Mouse (Mus musculus) right cerebral cortex, postnatal 36 days (tissue): Measurements from ENCODE around the gene Txnip.

Experiments
- DNase-seq, 2 experiments: peaks; one replicate each; pipeline ENCODE4 v3.0.0; 2022; ENCODE audit warnings: low spot score in 2 of 2, mixed read lengths in 1 of 2

Txnip gene

DNA sequence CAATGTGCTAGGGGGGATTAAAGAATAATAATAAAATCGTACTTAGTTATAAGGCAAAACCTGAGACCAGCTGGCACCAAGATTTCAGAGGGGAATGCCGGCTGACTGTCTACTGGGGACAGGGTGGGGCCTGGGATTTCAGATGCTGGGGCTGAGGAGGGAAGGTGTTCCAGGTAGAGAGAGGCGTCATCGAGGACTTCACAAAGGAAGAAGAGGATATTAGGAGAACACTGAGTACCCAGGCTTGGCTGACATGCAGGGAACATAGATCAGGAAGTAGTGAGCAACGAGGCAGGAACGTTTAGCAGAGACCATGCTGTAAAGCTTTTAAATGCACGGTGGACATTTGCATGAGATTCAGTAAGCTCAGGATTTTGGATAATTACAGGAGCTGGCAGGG is 5.9 kb upstream of the Txnip start:
- DNase-seq, result no peak

GRCm38 (mm10) chr3:96553601-96554000 is 4.2 kb upstream of the Txnip start:
- no peak for DNase-seq

GRCm38 (mm10) chr3:96554251-96554650 is 3.5 kb upstream of the Txnip start:
- no peak for DNase-seq

DNA sequence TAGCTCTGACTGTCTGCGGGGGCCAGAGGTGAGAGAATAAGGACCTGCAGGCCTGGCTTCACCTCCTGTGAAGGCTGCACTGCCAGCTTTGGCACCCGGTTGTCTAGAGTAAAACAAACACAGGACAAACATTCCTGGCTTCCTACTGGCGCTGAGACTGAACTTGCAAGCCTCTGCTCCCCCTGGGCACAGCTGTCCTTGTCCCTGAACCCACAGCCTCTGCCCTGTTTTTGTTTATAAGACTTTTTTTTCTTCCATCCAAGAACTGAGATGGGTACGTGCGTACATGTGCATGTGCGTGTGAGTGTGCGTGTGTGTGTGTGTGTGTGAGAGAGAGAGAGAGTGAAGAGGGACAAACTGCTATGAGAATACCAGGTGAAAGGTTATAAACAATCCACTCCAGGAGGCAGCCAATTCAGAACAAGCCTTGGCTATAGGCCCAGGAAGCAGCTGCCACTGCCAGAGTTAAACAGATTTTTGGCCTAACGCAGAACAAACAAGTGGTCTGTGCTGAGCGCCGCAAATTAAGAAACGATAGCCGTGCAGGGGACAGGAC is 2.6 kb upstream of the Txnip start:
- DNase-seq, result no peak

DNA sequence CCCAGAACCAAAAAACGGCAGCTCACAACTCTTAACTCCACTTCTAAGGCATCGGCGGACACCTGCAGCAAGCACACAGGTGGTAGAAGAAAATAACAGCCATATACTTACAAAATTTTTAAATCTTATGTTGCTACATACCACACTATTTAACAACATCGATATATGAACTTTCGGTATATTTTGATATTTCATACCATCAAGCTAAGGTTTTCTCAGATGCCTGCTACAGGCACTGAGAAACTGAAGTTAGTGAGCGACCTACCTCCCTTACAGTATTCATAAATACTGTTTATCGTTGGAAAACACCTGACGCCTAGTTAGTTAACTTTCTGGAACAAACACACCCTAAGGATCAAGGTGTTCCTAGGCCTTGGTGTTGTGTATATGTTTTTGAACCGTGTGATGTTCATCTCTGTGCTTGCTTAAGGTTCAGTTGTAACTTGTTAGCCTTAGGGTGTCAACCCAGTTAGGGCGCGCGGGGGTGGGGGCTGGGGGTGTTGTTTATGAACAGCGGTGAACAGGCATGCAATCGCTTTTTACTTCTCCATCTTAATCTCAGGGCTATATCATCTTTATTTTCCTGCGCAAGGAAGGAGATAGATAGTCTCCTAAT is 1.6 kb upstream of the Txnip start:
- DNase-seq, result no peak

DNA sequence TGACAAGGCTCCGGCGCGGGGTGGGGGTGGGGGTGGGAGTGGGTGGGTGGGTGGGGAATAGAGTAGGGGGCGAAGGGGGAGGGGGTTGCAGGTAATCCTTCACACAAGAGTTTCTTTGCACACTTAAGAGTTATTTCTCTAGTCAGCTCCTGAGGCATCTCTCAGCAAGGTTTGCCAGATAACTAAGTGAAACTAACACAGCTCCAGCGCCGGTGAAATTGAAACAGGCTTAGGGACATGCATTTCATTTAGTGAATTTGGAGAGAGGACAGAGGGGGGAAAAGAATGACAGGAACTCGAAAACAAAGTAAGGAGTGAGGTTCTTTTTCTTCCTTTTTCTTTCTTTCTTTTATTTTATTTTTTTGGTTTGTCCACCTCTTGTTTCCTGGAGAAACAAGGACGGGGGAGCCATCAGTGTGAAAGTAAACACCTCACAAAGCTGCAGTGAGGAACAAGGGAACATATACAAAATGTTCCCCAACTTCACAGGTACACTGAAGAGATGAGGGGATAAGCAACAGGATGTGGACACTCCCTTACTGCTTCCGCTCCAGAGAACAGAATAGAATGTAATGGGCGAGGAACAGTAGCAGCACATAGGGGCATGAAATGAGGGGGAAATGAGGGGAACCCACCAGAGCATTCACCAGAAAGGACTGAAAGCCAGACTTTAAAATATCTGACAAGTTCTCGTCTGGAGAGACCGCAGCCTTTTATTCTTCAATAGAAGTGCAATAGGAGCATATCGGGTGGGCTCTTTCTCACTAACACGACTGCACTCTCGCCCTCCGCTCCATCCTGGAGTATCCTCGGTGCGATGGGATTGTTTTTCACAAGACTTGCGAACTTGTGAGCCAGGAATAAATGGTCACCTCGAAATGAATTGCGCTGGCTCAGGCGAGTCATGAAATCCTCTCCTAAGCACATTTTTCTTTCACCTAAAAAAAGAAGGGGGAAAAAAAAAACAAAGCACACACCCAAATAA is 814 bp upstream of the Txnip start:
- DNase-seq, result no peak

DNA sequence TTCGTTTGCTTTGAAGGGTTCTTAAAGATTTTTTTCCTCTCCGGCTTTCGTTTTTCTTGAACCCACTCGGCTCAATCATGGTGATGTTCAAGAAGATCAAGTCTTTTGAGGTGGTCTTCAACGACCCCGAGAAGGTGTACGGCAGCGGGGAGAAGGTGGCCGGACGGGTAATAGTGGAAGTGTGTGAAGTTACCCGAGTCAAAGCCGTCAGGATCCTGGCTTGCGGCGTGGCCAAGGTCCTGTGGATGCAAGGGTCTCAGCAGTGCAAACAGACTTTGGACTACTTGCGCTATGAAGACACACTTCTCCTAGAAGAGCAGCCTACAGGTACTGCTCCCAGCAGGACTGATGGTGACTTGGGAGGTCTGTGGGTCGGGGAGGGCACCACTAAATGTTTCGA is 402 bp downstream of the Txnip start:
- no peak for DNase-seq

DNA sequence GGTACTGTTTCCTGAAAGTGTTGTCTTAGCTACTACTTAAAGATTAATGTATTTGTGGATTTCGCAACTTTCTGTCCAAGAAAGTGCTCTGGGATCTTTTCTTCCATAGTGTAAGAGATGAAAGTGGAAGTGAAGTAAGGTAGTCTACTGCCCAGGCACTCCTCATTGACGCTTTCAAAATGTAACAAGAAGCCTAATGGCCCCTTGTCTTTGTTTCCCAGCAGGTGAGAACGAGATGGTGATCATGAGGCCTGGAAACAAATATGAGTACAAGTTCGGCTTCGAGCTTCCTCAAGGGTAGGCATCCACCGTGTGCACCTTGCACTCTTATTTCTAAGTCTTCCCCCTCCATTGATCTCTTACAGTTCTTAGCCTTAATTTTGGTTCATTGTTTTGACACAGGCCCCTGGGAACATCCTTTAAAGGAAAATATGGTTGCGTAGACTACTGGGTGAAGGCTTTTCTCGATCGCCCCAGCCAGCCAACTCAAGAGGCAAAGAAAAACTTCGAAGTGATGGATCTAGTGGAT is 975 bp downstream of the Txnip start:
- DNase-seq, result no peak

DNA sequence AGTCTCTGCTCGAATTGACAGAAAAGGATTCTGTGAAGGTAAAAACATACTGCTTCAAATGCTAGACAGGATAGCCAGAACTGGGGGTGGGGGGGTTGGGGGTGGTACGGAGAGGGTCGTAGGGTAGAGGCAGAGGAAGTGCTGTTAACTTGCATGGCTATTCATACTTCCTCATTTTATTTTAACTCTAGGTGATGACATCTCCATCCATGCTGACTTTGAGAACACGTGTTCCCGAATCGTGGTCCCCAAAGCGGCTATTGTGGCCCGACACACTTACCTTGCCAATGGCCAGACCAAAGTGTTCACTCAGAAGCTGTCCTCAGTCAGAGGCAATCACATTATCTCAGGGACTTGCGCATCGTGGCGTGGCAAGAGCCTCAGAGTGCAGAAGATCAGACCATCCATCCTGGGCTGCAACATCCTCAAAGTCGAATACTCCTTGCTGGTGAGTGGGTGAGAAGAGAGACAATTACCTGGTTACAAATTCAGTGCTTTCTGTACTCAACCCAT is 1.7 kb downstream of the Txnip start:
- no peak for DNase-seq

GRCm38 (mm10) chr3:96559911-96560850 is 2.4 kb downstream of the Txnip start:
- no peak for DNase-seq

- no peak for DNase-seq
Observed at GRCm38 (mm10) chr3:96560881-96561668, 3.3 kb downstream of the Txnip start.

- DNase-seq, result no peak
Observed at GRCm38 (mm10) chr3:96561946-96562681, 4.4 kb downstream of the Txnip start.

DNA sequence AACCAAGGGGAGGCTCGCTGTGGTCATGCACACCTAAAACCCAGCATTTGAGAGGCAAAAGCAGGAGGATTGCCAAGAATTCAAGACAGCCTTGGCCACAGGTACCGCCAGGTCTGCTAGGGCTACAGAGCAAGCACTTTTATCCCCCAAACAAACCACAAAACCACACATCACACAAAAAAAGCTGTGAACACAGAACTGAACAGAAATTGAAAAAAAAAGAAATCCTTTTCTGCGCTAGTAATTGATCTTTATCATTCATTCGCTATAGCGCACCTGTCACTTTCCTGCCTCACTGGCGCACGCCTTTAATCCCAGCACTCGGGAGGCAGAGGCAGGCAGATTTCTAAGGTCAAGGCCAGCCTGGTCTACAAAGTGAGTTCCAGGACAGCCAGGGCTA is 5.5 kb downstream of the Txnip start:
- DNase-seq, result no peak

DNA sequence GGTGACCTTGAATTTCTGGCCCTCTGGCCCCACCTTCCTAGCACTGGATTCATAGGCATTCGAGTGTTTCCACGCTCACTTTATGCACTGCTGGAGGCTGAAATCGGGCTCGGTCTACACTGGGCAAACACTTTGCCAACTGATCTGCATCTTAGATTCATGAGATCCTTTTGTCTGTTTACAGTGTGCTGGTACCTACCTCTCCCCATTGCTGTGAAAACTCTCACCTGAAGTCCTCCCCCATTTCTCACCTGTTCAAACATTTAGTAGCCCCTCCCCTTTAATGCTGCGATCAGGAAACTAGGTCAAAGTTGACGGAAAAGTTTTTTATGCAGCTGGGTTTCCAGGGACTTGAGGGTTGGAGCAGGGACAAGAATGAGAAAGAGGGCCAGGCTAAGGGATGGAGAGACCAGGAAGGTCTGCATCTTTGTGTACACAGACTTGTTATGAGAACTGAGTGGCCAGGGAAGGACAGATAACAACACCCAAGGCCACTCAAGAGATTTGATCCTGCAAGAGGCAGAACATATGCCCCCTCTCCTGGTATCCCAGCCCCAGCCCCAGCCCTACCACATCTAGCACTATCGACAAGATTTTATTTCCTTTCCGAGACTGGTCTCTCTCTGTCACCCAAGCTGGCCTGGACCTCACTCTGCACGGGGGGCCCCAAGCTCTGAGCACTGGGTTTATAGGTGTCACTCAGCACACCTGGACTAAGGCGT is 6.3 kb downstream of the Txnip start:
- no peak for DNase-seq

DNA sequence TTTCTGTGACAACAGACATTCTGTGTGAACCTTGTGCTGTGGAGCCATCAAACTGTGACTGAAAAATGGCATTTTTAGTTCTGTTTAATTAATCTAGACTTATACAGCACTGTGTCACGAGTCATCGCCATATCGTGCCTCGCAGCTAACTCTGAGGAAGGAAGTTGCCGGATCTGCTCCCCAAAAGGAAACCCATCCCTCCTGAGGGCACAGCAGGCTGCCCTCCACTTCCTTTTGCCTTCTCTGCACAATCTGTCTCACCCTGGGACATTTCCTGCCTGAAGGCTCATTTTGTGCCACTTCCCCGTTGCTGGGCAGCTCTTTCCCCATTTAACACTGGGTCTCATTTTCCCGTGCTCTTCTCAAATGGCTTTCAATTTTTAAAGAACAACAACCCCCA is 6.9 kb downstream of the Txnip start:
- no peak for DNase-seq

DNA sequence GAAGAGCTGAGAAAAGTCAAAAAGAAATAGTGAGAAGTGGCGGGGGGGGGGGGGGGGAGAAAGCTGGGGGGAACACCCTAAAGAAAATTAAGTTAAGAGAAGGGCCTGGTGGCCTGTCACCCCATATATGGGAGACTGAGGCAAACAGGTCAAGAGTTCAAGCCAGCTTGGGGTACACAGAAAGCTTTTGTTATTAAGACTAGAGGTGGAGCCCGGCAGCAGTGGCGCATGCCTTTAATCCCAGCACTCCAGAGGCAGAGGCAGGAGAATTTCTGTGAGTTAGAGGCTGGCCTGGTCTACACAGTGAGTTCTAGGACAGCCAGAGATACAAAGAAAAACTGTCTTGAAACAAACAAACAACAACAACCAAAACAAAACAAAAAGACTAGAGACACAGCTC is 7.3 kb downstream of the Txnip start:
- DNase-seq, result no peak

DNA sequence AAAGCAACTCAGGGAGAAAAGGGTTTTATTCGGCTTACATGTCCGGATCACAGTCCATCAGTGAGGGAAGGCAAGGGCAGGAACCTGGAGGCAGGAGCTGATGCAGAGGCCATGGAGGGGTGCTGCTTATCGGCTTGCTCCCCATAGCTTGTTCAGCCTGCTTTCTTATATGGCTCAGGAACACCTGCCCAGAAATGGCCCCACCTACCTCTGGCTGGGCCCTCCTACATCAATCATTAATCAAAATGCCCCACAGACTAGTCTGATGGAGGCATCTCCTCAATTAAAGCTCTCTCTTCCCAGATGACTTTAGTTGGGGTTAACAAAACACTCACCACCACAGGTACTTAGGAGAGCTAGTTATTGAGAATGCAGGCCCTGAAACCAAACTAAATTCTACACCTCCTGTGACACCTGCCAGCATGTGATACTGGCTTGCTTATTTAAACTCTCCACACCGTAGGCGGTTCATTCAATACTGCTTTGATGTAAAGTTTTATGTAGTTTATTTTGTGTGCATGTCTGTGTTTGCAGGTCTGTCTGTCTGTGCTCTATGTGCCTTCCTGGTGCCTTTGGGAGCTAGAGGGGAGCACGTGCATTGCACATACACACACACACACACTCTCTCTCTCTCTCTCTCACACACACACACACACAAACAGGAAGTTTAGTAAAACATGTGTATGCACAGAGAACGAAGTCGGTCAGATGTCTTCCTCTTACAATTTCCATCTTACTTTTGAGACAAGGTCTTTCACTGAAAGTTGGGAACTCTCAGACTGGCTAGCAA is 9.1 kb downstream of the Txnip start:
- DNase-seq, result no peak

DNA sequence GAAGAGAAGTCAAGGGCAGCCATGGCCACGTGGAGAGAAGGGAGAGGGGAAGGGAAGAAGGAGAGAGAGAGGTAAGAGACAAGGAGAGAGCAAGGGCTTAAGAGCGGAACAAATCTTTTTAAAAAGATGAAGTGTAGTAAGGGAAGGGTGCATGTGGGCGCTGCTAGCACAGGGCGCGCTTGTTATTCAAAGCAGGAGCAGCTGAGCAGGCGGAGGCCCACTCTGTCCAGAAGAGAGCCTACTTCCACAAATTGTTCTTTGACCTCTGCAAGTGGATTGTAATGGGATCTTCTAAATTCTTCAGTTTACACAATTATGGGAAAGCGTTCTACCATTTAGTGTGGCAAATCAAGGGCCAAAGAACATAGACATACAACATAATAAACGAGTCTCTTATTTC is 10.8 kb downstream of the Txnip start:
- DNase-seq, result no peak
